Mouse (Mus musculus) heart, postnatal 0 days (tissue): ENCODE measurements around the gene Acot11. TPM values are rescaled to one million over a fixed set of nuclear protein-coding genes. Genes with fewer than 3 reads are reported as not detected.
"Not testable (repeated sequence)": the region's sequence is repeated elsewhere in the genome, so short reads cannot be mapped to it uniquely, and the experiment has no call there.

Source experiments
- ATAC-seq: fragments of 200-750 bp; cut with Nextera tagmentation; 2 replicates; pipeline ENCODE4 v1.8.0; 2017; ENCODE audit warnings: low read depth, moderate number of reproducible peaks, moderate library complexity; ENCODE audit not compliant: insufficient read depth
- DNase-seq: peaks from one replicate; pipeline ENCODE4 v3.0.0-alpha.2; 2016; ENCODE audit warnings: low spot score
- H3K27ac ChIP-seq: fragments of 300-500 bp; sonication (generic); 2 replicates; pipeline ENCODE4 v1.5.1; 2014; ENCODE audit warnings: low read depth, mild to moderate bottlenecking
- H3K27me3 ChIP-seq: fragments of 300-500 bp; sonication (generic); 2 replicates; pipeline ENCODE4 v1.6.1; 2014; ENCODE audit warnings: low read length, mixed read lengths; ENCODE audit not compliant: control insufficient read depth, insufficient read depth
- H3K36me3 ChIP-seq: fragments of 300-500 bp; sonication (generic); replicated peaks from 2 replicates; pipeline ENCODE4 v1.6.1; 2014; ENCODE audit warnings: low read length, mixed read lengths; ENCODE audit not compliant: control insufficient read depth, insufficient read depth
- H3K4me1 ChIP-seq: fragments of 300-500 bp; sonication (generic); 2 replicates; pipeline ENCODE4 v1.6.1; 2014; ENCODE audit warnings: antibody characterized with exemption; ENCODE audit not compliant: control insufficient read depth, insufficient read depth
- H3K4me2 ChIP-seq: fragments of 300-500 bp; sonication (generic); 2 replicates; pipeline ENCODE4 v1.6.1; 2014; ENCODE audit warnings: low read depth, mild to moderate bottlenecking, low read length, moderate library complexity
- H3K4me3 ChIP-seq: fragments of 300-500 bp; sonication (generic); 2 replicates; pipeline ENCODE4 v1.5.1; 2014; ENCODE audit warnings: low read depth, low read length
- H3K9ac ChIP-seq: fragments of 300-500 bp; sonication (generic); replicated peaks from 2 replicates; pipeline ENCODE4 v1.6.1; 2014; ENCODE audit warnings: low read depth, low read length, mixed read lengths
- H3K9me3 ChIP-seq: fragments of 300-500 bp; sonication (generic); replicated peaks from 2 replicates; pipeline ENCODE4 v1.6.1; 2016; ENCODE audit warnings: low read length; ENCODE audit not compliant: control insufficient read depth
- CTCF ChIP-seq: IDR thresholded peaks from 2 replicates; pipeline ENCODE4 v1.5.1; 2016; ENCODE audit warnings: antibody characterized with exemption, control low read depth, low read depth
- EP300 ChIP-seq: IDR thresholded peaks from 2 replicates; pipeline ENCODE4 v1.6.1; 2016; ENCODE audit warnings: antibody characterized with exemption, low read depth
- WGBS: fragments of 180-500 bp; shearing (Covaris S2); extraction: QIAGEN DNeasy Blood & Tissue Kit; methylation state at CpG from one replicate; pipeline ENCODE4 v1.1.7; 2014; 5-methylcytosine and 5-hydroxymethylcytosine counted together
- polyA plus RNA-seq: library from polyadenylated mRNA; unstranded; fragments of >200 nt; fragmentation: Nextera tagmentation; extraction: Ambion mirVana; gene quantifications from 2 replicates; pipeline ENCODE4 v1.2.1, GENCODE M21; 2015
- total RNA-seq: library from RNA; depleted of rRNA; stranded (reverse); fragments of >200 nt; gene quantifications from 2 replicates; pipeline ENCODE4 v1.2.3, GENCODE M21; 2014; ENCODE audit warnings: low replicate concordance

Acot11 gene
- total and polyA plus RNA-seq, 2 experiments from 2014 or later = 5.8 to 18.8 TPM

GRCm38 (mm10) chr4:106784806-106785205 is 20.0 kb downstream of the Acot11 start:
- Histone ChIP-seq H3K36me3 (no peaks in the 10 kb centered on the region), H3K27ac (no peak overlapping the region), H3K27me3 (no peaks in the 10 kb centered on the region), H3K9ac (no peak overlapping the region), H3K9me3 (no peaks in the 10 kb centered on the region), H3K4me3 (no peak overlapping the region), H3K4me1 (peaks cover 29% of the 10 kb centered on the region), H3K4me2 (no peak overlapping the region)
- no peak for DNase-seq
- 89% methylated on average over 7 of the region's 7 CpGs for WGBS
- no peak for ATAC-seq
- no peak for TF ChIP-seq CTCF
- TF ChIP-seq EP300 = no peak

GRCm38 (mm10) chr4:106783137-106783536 is 21.7 kb downstream of the Acot11 start:
- DNase-seq = peak; percentile 30
- Histone ChIP-seq H3K36me3 (no peaks in the 10 kb centered on the region), H3K4me2 (no peak overlapping the region), H3K4me1 (peaks cover 44% of the 10 kb centered on the region), H3K4me3 (no peak overlapping the region), H3K9me3 (no peaks in the 10 kb centered on the region), H3K9ac (no peak overlapping the region), H3K27me3 (no peaks in the 10 kb centered on the region), H3K27ac (no peak overlapping the region)
- WGBS = 41% methylated on average over 10 of the region's 10 CpGs
- TF ChIP-seq CTCF (no peak), EP300 (no peak)
- no peak for ATAC-seq

- H3K27me3 ChIP-seq = no peaks in the 10 kb centered on the region
- H3K36me3 ChIP-seq = no peaks in the 10 kb centered on the region
- no peak overlapping the region for H3K4me3 ChIP-seq
- H3K4me2 ChIP-seq = no peak overlapping the region
- no peak for TF ChIP-seq EP300
- no peak for TF ChIP-seq CTCF
- H3K4me1 ChIP-seq = peaks cover 37% of the 10 kb centered on the region
- H3K9ac ChIP-seq = no peak overlapping the region
- ATAC-seq = no peak
- no peak for DNase-seq
- no peak overlapping the region for H3K27ac ChIP-seq
- WGBS = 56% methylated on average over 3 of the region's 3 CpGs
- H3K9me3 ChIP-seq = no peaks in the 10 kb centered on the region
Observed at GRCm38 (mm10) chr4:106780045-106780444, 24.8 kb downstream of the Acot11 start.

- H3K9ac ChIP-seq = no peak overlapping the region
- ATAC-seq = peak; percentile 97
- WGBS = 29% methylated on average over 5 of the region's 5 CpGs
Observed at GRCm38 (mm10) chr4:106778116-106778788, 26.5 kb downstream of the Acot11 start.

GRCm38 (mm10) chr4:106776998-106777397 is 27.8 kb downstream of the Acot11 start:
- Histone ChIP-seq H3K27ac (no peak overlapping the region), H3K36me3 (no peaks in the 10 kb centered on the region), H3K4me2 (no peak overlapping the region), H3K4me1 (peaks cover 27% of the 10 kb centered on the region), H3K9ac (no peak overlapping the region), H3K4me3 (no peak overlapping the region), H3K9me3 (no peaks in the 10 kb centered on the region), H3K27me3 (no peaks in the 10 kb centered on the region)
- 62% methylated on average over 3 of the region's 3 CpGs for WGBS
- ATAC-seq (no peak), DNase-seq (no peak)
- TF ChIP-seq CTCF = no peak
- no peak for TF ChIP-seq EP300

More at GRCm38 (mm10) chr4:106778116-106778788, 26.5 kb downstream of the Acot11 start:
- Histone ChIP-seq H3K4me2 (no peak overlapping the region), H3K27me3 (no peaks in the 10 kb centered on the region), H3K36me3 (no peaks in the 10 kb centered on the region), H3K4me1 (peaks cover 35% of the 10 kb centered on the region), H3K4me3 (no peak overlapping the region), H3K27ac (peak overlapping the region; percentile 87), H3K9me3 (no peaks in the 10 kb centered on the region)
- peak; percentile 96 for DNase-seq
- TF ChIP-seq EP300 (0 out of 2 replicates have a peak, but pooled peaks have one; percentile 36), CTCF (no peak)

GRCm38 (mm10) chr4:106775767-106776166 is 29.0 kb downstream of the Acot11 start:
- not testable (repeated sequence) for H3K9me3 ChIP-seq, H3K36me3 ChIP-seq, ATAC-seq

More at GRCm38 (mm10) chr4:106775767-106776166, 29.0 kb downstream of the Acot11 start:
- not testable (repeated sequence) for DNase-seq, H3K9ac ChIP-seq, H3K4me2 ChIP-seq, H3K27ac ChIP-seq, H3K27me3 ChIP-seq, H3K4me3 ChIP-seq
- 91% methylated on average over 6 of the region's 6 CpGs for WGBS
- peaks cover 27% of the 10 kb centered on the region for H3K4me1 ChIP-seq
